Mouse (Mus musculus) megakaryocyte, embryonic 14.5 days (primary cell): ENCODE measurements around the gene Rpl37.

Experiments
- FLI1 ChIP-seq: IDR thresholded peaks from 2 replicates; pipeline ENCODE4 v1.6.1; 2012; ENCODE audit warnings: low read length, inconsistent platforms, mixed read lengths
- GATA1 ChIP-seq: IDR thresholded peaks from 3 replicates; pipeline ENCODE4 v1.6.1; 2012; ENCODE audit warnings: mixed read lengths, low read length, inconsistent platforms, borderline replicate concordance

DNA sequence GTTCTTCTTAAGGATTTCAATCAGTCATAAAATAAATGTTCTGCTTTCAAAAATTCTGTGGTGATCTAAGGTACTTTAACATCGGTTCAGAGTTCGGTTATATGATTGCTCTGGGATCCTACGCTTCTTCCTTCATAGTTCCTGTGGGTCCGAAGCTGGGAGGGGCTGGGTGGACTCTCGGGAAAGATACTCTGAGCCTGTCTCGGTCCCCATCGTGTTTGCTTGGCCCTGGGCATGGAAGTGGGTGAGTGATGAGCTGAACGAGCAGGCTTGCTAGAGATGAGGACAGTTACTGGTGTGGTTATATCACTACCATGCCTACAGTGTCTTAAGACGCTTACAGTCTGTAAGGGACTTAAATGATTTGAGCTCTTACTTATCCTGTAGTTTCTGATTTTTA, 2.2 kb downstream of the Rpl37 start:
- TF ChIP-seq GATA1 (no peak), FLI1 (no peak)
